Mouse (Mus musculus): ENCODE results near the gene Nolc1. TPM values are rescaled to one million over a fixed set of nuclear protein-coding genes. Genes with fewer than 3 reads are reported as not detected.

Gene Nolc1
- polyA plus RNA-seq, 1 experiment, result 4.3 TPM

DNA sequence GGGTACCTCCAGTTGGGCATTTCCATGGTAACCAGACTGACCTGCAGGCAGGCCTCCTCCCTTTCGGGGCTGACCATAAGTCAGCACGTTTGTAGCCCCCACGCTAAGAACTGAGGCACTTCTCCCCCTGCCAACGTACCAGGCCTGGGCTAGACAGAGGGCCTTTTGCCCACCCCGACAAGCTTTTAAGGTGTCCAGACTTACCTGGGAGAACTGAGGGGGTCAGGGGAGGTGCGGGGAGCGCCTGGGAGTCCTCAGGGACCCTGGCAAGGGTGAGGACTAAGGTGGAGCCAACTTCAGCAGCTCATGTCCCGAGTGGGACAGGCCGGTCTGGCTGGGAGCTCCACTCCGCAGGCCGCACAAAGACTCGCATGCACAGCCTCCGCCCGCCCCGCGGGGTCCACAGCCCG is 36.8 kb upstream of the Nolc1 start:
- TF ChIP-seq POLR2A (IDR thresholded peaks at IDR 0.05; ENCODE audit: low read depth, low read length), result no peak
- no peak for TF ChIP-seq CTCF (IDR thresholded peaks at IDR 0.05; ENCODE audit: extremely low read depth, insufficient read length, insufficient replicate concordance, low read depth, low read length)
- Histone ChIP-seq H3K27ac (ENCODE audit: insufficient read depth, low read depth, low read length) (no peak overlapping the region), H3K4me3 (ENCODE audit: low read depth, low read length) (peak overlapping the region; percentile 64), H3K27me3 (ENCODE audit: control insufficient read depth, insufficient read depth, low read length) (no peaks in the 10 kb centered on the region), H3K4me1 (ENCODE audit: control insufficient read depth, insufficient read depth, insufficient read length, low read length) (peaks cover 27% of the 10 kb centered on the region), H3K36me3 (ENCODE audit: control insufficient read depth, insufficient read depth, low read length) (peaks cover 20% of the 10 kb centered on the region)
- 1% methylated on average over 17 of the region's 17 CpGs for WGBS

GRCm38 (mm10) chr19:46039478-46039877 is 36.2 kb upstream of the Nolc1 start:
- peaks cover 27% of the 10 kb centered on the region for H3K4me1 ChIP-seq (ENCODE audit: control insufficient read depth, insufficient read depth, insufficient read length, low read length)
- TF ChIP-seq CTCF (IDR thresholded peaks at IDR 0.05; ENCODE audit: extremely low read depth, insufficient read length, insufficient replicate concordance, low read depth, low read length) (no peak), POLR2A (IDR thresholded peaks at IDR 0.05; ENCODE audit: low read depth, low read length) (peak; percentile 71)
- H3K36me3 ChIP-seq (ENCODE audit: control insufficient read depth, insufficient read depth, low read length), result peaks cover 14% of the 10 kb centered on the region
- H3K27me3 ChIP-seq (ENCODE audit: control insufficient read depth, insufficient read depth, low read length), result no peaks in the 10 kb centered on the region
- WGBS, result 2% methylated on average over 28 of the region's 30 CpGs
- peak overlapping the region; percentile 63 for H3K27ac ChIP-seq (ENCODE audit: insufficient read depth, low read depth, low read length)
- peak overlapping the region; percentile 64 for H3K4me3 ChIP-seq (ENCODE audit: low read depth, low read length)

DNA sequence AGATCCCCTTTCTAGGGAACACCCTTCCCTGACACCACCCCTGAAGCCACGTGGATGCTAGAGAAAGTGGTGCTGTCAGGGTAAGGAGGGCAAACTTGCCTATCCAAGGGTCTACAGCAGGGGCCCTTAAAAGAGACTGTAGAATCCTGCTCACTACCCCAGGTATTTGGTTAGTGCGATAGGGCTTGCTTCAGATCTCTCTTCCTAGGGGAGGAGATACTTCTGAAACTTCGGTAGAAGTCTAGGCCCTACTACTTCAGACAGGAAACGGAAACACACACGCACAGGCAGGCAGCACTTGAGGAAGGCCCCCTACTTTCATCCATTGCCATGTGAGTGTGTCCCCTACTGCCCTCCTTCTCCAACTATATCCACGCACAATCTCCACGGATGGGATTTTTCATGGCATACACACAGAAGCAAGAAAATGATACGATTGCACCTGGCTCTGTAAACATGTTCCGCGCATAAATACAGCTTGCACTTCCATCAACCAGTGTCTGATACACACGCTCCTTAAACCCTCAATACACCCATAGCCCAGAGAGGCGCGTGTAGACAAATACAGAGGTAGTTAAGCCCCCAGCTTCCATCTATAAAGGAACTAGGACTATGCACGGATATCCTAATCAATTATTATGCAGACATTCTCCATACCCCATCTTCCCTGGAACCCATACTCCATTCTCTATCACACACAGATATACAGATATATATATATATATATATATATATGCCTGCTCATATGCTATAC is 35.3 kb upstream of the Nolc1 start:
- WGBS, result 48% methylated on average over 14 of the region's 14 CpGs
- Histone ChIP-seq H3K36me3 (ENCODE audit: control insufficient read depth, insufficient read depth, low read length) (peaks cover 5% of the 10 kb centered on the region), H3K27me3 (ENCODE audit: control insufficient read depth, insufficient read depth, low read length) (no peaks in the 10 kb centered on the region), H3K27ac (ENCODE audit: insufficient read depth, low read depth, low read length) (peak overlapping the region; percentile 63), H3K4me3 (ENCODE audit: low read depth, low read length) (0 out of 2 replicates have a peak overlapping the region, but pooled peaks have one; percentile 9), H3K4me1 (ENCODE audit: control insufficient read depth, insufficient read depth, insufficient read length, low read length) (peaks cover 27% of the 10 kb centered on the region)
- no peak for TF ChIP-seq POLR2A (IDR thresholded peaks at IDR 0.05; ENCODE audit: low read depth, low read length)
- TF ChIP-seq CTCF (IDR thresholded peaks at IDR 0.05; ENCODE audit: extremely low read depth, insufficient read length, insufficient replicate concordance, low read depth, low read length), result no peak

GRCm38 (mm10) chr19:46041299-46041932 is 34.2 kb upstream of the Nolc1 start:
- Histone ChIP-seq H3K27ac (ENCODE audit: insufficient read depth, low read depth, low read length) (no peak overlapping the region), H3K4me3 (ENCODE audit: low read depth, low read length) (no peak overlapping the region), H3K36me3 (ENCODE audit: control insufficient read depth, insufficient read depth, low read length) (no peaks in the 10 kb centered on the region), H3K27me3 (ENCODE audit: control insufficient read depth, insufficient read depth, low read length) (no peaks in the 10 kb centered on the region), H3K4me1 (ENCODE audit: control insufficient read depth, insufficient read depth, insufficient read length, low read length) (peaks cover 27% of the 10 kb centered on the region)
- WGBS, result 56% methylated on average over 7 of the region's 7 CpGs
- no peak for TF ChIP-seq CTCF (IDR thresholded peaks at IDR 0.05; ENCODE audit: extremely low read depth, insufficient read length, insufficient replicate concordance, low read depth, low read length)
- no peak for TF ChIP-seq POLR2A (IDR thresholded peaks at IDR 0.05; ENCODE audit: low read depth, low read length)

DNA sequence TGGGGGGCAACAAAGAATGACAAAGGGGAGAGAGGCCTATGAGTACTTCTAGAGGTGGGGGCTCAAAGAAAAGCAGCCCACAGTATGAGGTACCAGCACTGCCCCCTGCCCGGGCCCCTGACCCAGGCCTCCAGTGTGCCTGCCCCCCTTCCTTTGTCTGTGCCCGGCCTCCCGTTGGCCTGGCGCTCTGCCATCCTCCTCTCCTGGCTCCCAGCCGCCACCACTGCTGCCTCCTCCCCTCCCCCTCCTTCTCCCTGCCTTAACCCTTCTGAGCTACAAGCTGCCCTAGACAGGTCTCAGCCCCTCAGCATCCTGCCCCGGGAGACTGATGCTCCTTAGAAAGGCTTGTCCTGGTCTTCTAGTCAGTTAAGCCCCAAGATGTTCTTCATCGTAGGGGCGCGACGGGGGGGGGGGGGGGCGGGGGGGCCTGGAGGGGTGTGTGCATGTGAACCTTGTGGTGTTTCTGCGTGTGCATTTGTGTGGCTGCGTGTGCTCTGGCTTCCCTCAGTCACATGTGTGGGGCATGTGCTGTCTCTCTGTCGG is 33.7 kb upstream of the Nolc1 start:
- no peak overlapping the region for H3K27ac ChIP-seq (ENCODE audit: insufficient read depth, low read depth, low read length)
- H3K4me3 ChIP-seq (ENCODE audit: low read depth, low read length), result peak overlapping the region; percentile 32
- H3K27me3 ChIP-seq (ENCODE audit: control insufficient read depth, insufficient read depth, low read length), result no peaks in the 10 kb centered on the region
- H3K36me3 ChIP-seq (ENCODE audit: control insufficient read depth, insufficient read depth, low read length), result no peaks in the 10 kb centered on the region
- TF ChIP-seq CTCF (IDR thresholded peaks at IDR 0.05; ENCODE audit: extremely low read depth, insufficient read length, insufficient replicate concordance, low read depth, low read length) (no peak), POLR2A (IDR thresholded peaks at IDR 0.05; ENCODE audit: low read depth, low read length) (no peak)
- H3K4me1 ChIP-seq (ENCODE audit: control insufficient read depth, insufficient read depth, insufficient read length, low read length), result peaks cover 27% of the 10 kb centered on the region
- WGBS, result 4% methylated on average over 12 of the region's 14 CpGs

GRCm38 (mm10) chr19:46042476-46043011 is 33.1 kb upstream of the Nolc1 start:
- no peaks in the 10 kb centered on the region for H3K27me3 ChIP-seq (ENCODE audit: control insufficient read depth, insufficient read depth, low read length)

GRCm38 (mm10) chr19:46043380-46043779 is 32.3 kb upstream of the Nolc1 start:
- H3K27me3 ChIP-seq (ENCODE audit: control insufficient read depth, insufficient read depth, low read length), result no peaks in the 10 kb centered on the region
- TF ChIP-seq CTCF (IDR thresholded peaks at IDR 0.05; ENCODE audit: extremely low read depth, insufficient read length, insufficient replicate concordance, low read depth, low read length), result no peak
- no peak overlapping the region for H3K27ac ChIP-seq (ENCODE audit: insufficient read depth, low read depth, low read length)
- WGBS, result 58% methylated on average over 7 of the region's 7 CpGs
- H3K4me3 ChIP-seq (ENCODE audit: low read depth, low read length), result peak overlapping the region; percentile 21; the same call in 1 of the 2 replicates
- H3K36me3 ChIP-seq (ENCODE audit: control insufficient read depth, insufficient read depth, low read length), result no peaks in the 10 kb centered on the region
- H3K4me1 ChIP-seq (ENCODE audit: control insufficient read depth, insufficient read depth, insufficient read length, low read length), result peaks cover 22% of the 10 kb centered on the region

More at GRCm38 (mm10) chr19:46042476-46043011, 33.1 kb upstream of the Nolc1 start:
- H3K4me1 ChIP-seq (ENCODE audit: control insufficient read depth, insufficient read depth, insufficient read length, low read length), result peaks cover 27% of the 10 kb centered on the region
- H3K27ac ChIP-seq (ENCODE audit: insufficient read depth, low read depth, low read length), result no peak overlapping the region
- TF ChIP-seq CTCF (IDR thresholded peaks at IDR 0.05; ENCODE audit: extremely low read depth, insufficient read length, insufficient replicate concordance, low read depth, low read length), result no peak
- TF ChIP-seq POLR2A (IDR thresholded peaks at IDR 0.05; ENCODE audit: low read depth, low read length), result no peak
- H3K4me3 ChIP-seq (ENCODE audit: low read depth, low read length), result peak overlapping the region; percentile 32
- H3K36me3 ChIP-seq (ENCODE audit: control insufficient read depth, insufficient read depth, low read length), result no peaks in the 10 kb centered on the region
- WGBS, result 25% methylated on average over 6 of the region's 6 CpGs
